Mouse (Mus musculus): ENCODE measurements around the gene Emc7.

DNA sequence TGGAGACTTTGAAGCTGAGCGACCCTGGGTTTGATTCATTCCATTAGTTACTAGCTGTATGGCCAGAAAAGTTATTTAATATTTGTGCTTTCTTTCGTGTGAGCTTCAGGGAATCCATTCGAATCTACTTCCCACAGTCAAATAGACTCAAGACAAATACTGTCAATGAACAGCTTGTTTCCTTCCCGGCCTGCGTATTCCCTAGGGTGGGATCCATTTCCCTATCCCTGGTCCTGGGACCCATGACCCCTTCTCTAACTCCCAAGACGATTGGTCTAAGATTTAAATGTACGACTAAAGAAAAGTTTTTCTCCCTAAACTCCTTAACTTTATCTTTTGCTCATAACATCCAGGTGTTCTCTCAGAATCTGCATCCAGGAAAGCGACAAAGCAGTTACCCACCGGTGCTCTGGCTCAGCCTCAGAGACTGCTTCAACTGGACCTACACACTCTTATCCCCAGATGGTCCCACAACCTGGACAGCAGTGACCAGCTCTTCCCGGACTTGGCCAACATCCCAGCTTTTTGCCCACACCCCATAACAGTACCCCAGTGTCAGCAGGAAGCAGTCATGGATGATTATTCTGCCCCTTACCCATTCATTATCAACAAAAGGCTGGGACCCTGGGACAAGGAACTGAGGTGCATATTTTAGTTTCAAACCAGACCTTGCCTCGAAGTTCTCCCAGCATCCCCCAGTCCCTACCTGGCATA lies 35.8 kb downstream of the Emc7 start:
- TF ChIP-seq CTCF (IDR thresholded peaks at IDR 0.05; ENCODE audit: low read depth, low read length) (no peak), POLR2A (IDR thresholded peaks at IDR 0.05; ENCODE audit: insufficient read depth, low read length) (no peak), EP300 (IDR thresholded peaks at IDR 0.05; ENCODE audit: insufficient read depth, low read depth, low read length) (no peak)

Data from ES-Bruce4 (cell line).